12 mouse cellular contexts compared by ENCODE assay signal in the genomic region with DNA sequence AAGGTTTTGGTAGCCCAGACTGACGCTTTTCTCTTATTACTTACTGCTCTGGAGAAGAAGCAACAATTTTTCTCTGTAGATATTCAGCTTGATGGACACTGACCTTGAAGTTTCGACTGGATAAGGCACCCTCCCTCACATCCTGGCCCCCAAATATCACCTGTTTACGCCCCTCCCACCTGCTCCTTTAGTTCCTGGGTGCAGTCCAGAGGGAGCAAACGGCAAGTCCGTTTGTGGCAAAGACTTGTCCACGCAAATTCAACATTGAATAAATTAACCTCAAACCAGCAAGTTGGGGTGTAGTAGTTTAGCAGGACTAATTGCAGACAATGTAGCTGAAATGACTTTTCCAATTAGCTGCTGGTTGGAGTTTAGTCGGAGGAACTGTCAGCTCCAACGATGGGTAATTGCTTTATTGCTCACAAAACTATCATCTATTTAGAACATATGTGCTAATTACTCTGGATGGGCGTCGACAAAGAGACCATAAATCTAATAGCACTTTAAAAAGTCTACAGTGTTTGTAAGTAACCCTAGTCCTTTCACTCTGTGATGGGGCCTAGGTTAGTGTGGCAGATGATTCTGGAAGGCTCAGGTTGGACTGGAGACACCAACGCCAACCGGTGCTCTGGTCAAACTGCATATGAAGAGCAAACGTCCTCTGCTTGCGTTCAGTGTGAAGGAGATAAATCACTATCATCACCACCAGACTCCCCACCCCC. TPM values are rescaled to one million over a fixed set of nuclear protein-coding genes. Genes with fewer than 3 reads are reported as not detected.
A peak's percentile ranks its signal among the peaks of the same experiment; 100 is the strongest.
DNase-seq lines count a peak whose midpoint lies in the region; ATAC-seq and TF ChIP-seq lines count a peak whose summit lies in the region.
"Had no signal": no experiment of that assay in that cellular context is flagged by ENCODE, and none has a peak within 500 bp of the region (broad histone marks: within the 10 kb centered on the region; RNA-seq: fewer than 3 reads in every experiment).

No protein-coding gene starts in this region.

- peaks cover 4% of the 10 kb centered on the region; the same call in 1 of the 2 replicates for H3K4me1 ChIP-seq in cortical plate, adult 2 months (ENCODE audit: control insufficient read depth, insufficient read depth, low read length)
- peaks cover 33% of the 10 kb centered on the region for H3K4me1 ChIP-seq in forebrain, embryonic 16.5 days (replicated peaks; ENCODE audit: control insufficient read depth, insufficient read depth, low read length)
- peaks cover 47% of the 10 kb centered on the region for H3K4me1 ChIP-seq in midbrain, embryonic 14.5 days (ENCODE audit: control insufficient read depth, insufficient read depth, low read length)

- H3K36me3 ChIP-seq in forebrain, embryonic 16.5 days (ENCODE audit: control insufficient read depth, insufficient read depth): no peaks in the 10 kb centered on the region
- H3K36me3 ChIP-seq in midbrain, embryonic 14.5 days (ENCODE audit: control insufficient read depth, insufficient read depth, low read length): no peaks in the 10 kb centered on the region

- no peak for TF ChIP-seq CTCF in cortical plate, adult 2 months (IDR thresholded peaks at IDR 0.05; ENCODE audit: extremely low read depth, insufficient read depth, low read length)

- peak; percentile 18 for DNase-seq in cerebellum, adult 9-10 months
- no peak for DNase-seq in cerebellum, adult 8-10 months
- no peak for DNase-seq in midbrain, embryonic 14.5 days
- DNase-seq in frontal cortex, postnatal 25 days (ENCODE audit: low spot score in 2 of 2): no peak
- no peak for DNase-seq in kidney, postnatal 25 days
- no peak for DNase-seq in kidney, adult 18-20 months
- DNase-seq: gastrocnemius, postnatal 25 days; kidney, adult 11 months had no signal

- H3K4me3 ChIP-seq in cortical plate, adult 2 months (ENCODE audit: insufficient read depth, low read length): peak overlapping the region; percentile 36; the same call in 1 of the 2 replicates
- H3K4me3 ChIP-seq in forebrain, embryonic 16.5 days (replicated peaks; ENCODE audit: low read length): peak overlapping the region; percentile 10; the same call in 1 of the 2 replicates
- H3K4me3 ChIP-seq in midbrain, embryonic 14.5 days (replicated peaks; ENCODE audit: low read depth, low read length): peak overlapping the region; percentile 38; the same call in 1 of the 2 replicates
- H3K4me3 ChIP-seq: myocyte had no signal

- whole genome bisulfite sequencing in forebrain, embryonic 16.5 days: 15% methylated on average over 14 of the region's 14 CpGs
- WGBS in midbrain, embryonic 14.5 days: 15% methylated on average over 14 of the region's 14 CpGs

- H3K9me3 ChIP-seq in forebrain, embryonic 16.5 days (ENCODE audit: control insufficient read depth, low read length): no peaks in the 10 kb centered on the region
- no peaks in the 10 kb centered on the region for H3K9me3 ChIP-seq in midbrain, embryonic 14.5 days (ENCODE audit: control insufficient read depth, low read length)

- no peak for ATAC-seq in forebrain, embryonic 16.5 days
- no peak for ATAC-seq in midbrain, embryonic 14.5 days (ENCODE audit: low FRiP score, low TSS enrichment)
- ATAC-seq: Patski had no signal

- H3K27me3 ChIP-seq in forebrain, embryonic 16.5 days (replicated peaks; ENCODE audit: control insufficient read depth, insufficient read depth, low read length): peaks cover 8% of the 10 kb centered on the region; the same call in 1 of the 2 replicates
- peaks cover 8% of the 10 kb centered on the region; the same call in 1 of the 2 replicates for H3K27me3 ChIP-seq in midbrain, embryonic 14.5 days (ENCODE audit: control insufficient read depth, insufficient read depth, low read length)
- H3K27me3 ChIP-seq: Patski had no signal

- peak overlapping the region; percentile 75 for H3K4me2 ChIP-seq in forebrain, embryonic 16.5 days (ENCODE audit: low read length)
- peak overlapping the region; percentile 72 for H3K4me2 ChIP-seq in midbrain, embryonic 14.5 days (ENCODE audit: low read length)

- no peak for TF ChIP-seq POLR2A in cortical plate, adult 2 months (IDR thresholded peaks at IDR 0.05; ENCODE audit: extremely low read depth, insufficient read depth, low read length)

- peak overlapping the region; percentile 24; the same call in 1 of the 2 replicates for H3K9ac ChIP-seq in forebrain, embryonic 16.5 days (replicated peaks; ENCODE audit: low read depth, low read length)
- 0 out of 2 replicates have a peak overlapping the region, but pooled peaks have one; percentile 64 for H3K9ac ChIP-seq in midbrain, embryonic 14.5 days (replicated peaks; ENCODE audit: low read length)

- peak overlapping the region; percentile 53 for H3K27ac ChIP-seq in cortical plate, adult 2 months (ENCODE audit: insufficient read depth, low read length)
- peak overlapping the region; percentile 25 for H3K27ac ChIP-seq in forebrain, embryonic 16.5 days (ENCODE audit: low read length)
- 0 out of 2 replicates have a peak overlapping the region, but pooled peaks have one; percentile 45 for H3K27ac ChIP-seq in midbrain, embryonic 14.5 days (replicated peaks; ENCODE audit: low read depth, low read length)

RNA-seq across cellular contexts. Expression of gene Nr2f1, which starts 9.3 kb away (rescaled TPM):
- polyA plus RNA-seq in cortical plate, adult 2 months (2012; rRNA removed): 158 and 169 TPM in 2 replicates
- 70.2 and 71.1 TPM in 2 replicates for polyA plus RNA-seq in forebrain, embryonic 16.5 days (2015; fragmentation: Nextera tagmentation; extraction: Ambion mirVana)
- 67.5 and 72.4 TPM in 2 replicates for polyA plus RNA-seq in midbrain, embryonic 14.5 days (2014; fragmentation: Nextera tagmentation; extraction: Ambion mirVana)
